ENCODE assay signal across 18 mouse cellular contexts in the genomic region with DNA sequence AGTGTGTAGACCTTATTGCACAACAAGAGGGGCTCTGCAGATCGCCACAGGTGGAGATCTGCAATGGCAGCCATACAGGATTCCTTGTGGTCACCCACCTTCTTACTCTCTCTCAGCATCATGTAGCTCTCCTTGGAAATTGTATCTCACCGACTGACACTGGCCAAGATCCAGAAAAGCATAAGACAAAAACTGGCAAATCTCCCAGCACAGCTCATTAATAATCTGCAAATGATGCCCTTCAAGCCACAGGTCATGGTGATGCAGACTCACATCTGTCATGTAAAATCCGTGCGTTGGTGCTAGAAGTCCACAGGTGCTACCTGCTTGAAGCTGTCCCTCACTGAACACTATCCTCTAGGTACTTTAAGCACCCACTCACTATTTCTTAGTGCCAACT.
DNase-seq lines count a peak whose midpoint lies in the region; ATAC-seq and TF ChIP-seq lines count a peak whose summit lies in the region.
"Had no signal": no experiment of that assay in that cellular context is flagged by ENCODE, and none has a peak within 500 bp of the region (broad histone marks: within the 10 kb centered on the region; RNA-seq: fewer than 3 reads in every experiment).

No protein-coding gene starts in this region.

- TF ChIP-seq POLR2A in liver, adult 2 months (IDR thresholded peaks at IDR 0.05; ENCODE audit: extremely low read depth, insufficient read depth, low read length), result no peak
- no peak for TF ChIP-seq POLR2A in brain, embryonic 14.5 days (IDR thresholded peaks at IDR 0.05; ENCODE audit: borderline replicate concordance, extremely low read depth, insufficient read depth, insufficient read length, poor library complexity, severe bottlenecking)

- H3K4me2 ChIP-seq in heart, embryonic 11.5 days, result no peak overlapping the region
- H3K4me2 ChIP-seq in liver, embryonic 12.5 days, result no peak overlapping the region
- H3K4me2 ChIP-seq: limb, embryonic 12.5 days; liver, embryonic 15.5 days had no signal

- no peaks in the 10 kb centered on the region for H3K36me3 ChIP-seq in heart, embryonic 11.5 days (ENCODE audit: control insufficient read depth, insufficient read depth, low read length)
- no peaks in the 10 kb centered on the region for H3K36me3 ChIP-seq in liver, adult 2 months (ENCODE audit: control insufficient read depth, insufficient read depth, low read length)
- no peaks in the 10 kb centered on the region for H3K36me3 ChIP-seq in liver, embryonic 12.5 days
- H3K36me3 ChIP-seq: limb, embryonic 12.5 days; liver, embryonic 15.5 days had no signal

- intact Hi-C loops in left cerebral cortex, adult 2 months (cut with DNase I), result no loop called here

- WGBS in heart, embryonic 11.5 days (ENCODE audit: insufficient replicate concordance), result 72% methylated on average over 4 of the region's 4 CpGs
- WGBS in liver, adult 2 months, result 68% methylated on average over 4 of the region's 4 CpGs
- WGBS in liver, embryonic 12.5 days (ENCODE audit: insufficient replicate concordance), result 74% methylated on average over 4 of the region's 4 CpGs

- no peaks in the 10 kb centered on the region for H3K27me3 ChIP-seq in heart, embryonic 11.5 days (ENCODE audit: control insufficient read depth, insufficient read depth, low read length)
- H3K27me3 ChIP-seq in liver, adult 2 months (ENCODE audit: control insufficient read depth, insufficient read depth, low read length), result no peaks in the 10 kb centered on the region
- no peaks in the 10 kb centered on the region for H3K27me3 ChIP-seq in liver, embryonic 12.5 days (replicated peaks)
- H3K27me3 ChIP-seq: limb, embryonic 12.5 days; liver, embryonic 15.5 days had no signal

- DNase-seq in adrenal gland, adult 2 months, result peak; percentile 28
- DNase-seq in adrenal gland, postnatal 25 days, result no peak
- DNase-seq in heart, postnatal 4 days, result peak; percentile 18
- DNase-seq in liver, adult 2 months (ENCODE audit: extremely low read depth, low read depth, low spot score), result peak; percentile 15
- peak; percentile 62 for DNase-seq in brain, embryonic 14.5 days (ENCODE audit: low read depth)
- DNase-seq in left cerebral cortex, adult 2 months (ENCODE audit: extremely low spot score in 1 of 2, low spot score in 2 of 2), result no peak
- DNase-seq: cerebellum, adult 18-20 months; heart, adult 11 months; kidney, adult 8-10 months; lung, postnatal 10 days; right cerebral cortex, postnatal 25 days had no signal

- no peaks in the 10 kb centered on the region for H3K9me3 ChIP-seq in heart, embryonic 11.5 days (replicated peaks; ENCODE audit: control insufficient read depth, low read length)
- H3K9me3 ChIP-seq in liver, embryonic 12.5 days (replicated peaks), result no peaks in the 10 kb centered on the region
- H3K9me3 ChIP-seq: limb, embryonic 12.5 days; liver, embryonic 15.5 days had no signal

- no peak overlapping the region for H3K27ac ChIP-seq in heart, embryonic 11.5 days (ENCODE audit: low read depth, low read length)
- no peak overlapping the region for H3K27ac ChIP-seq in liver, adult 2 months (replicated peaks; ENCODE audit: insufficient read depth, low read depth, low read length)
- H3K27ac ChIP-seq in liver, embryonic 12.5 days, result no peak overlapping the region
- no peak overlapping the region for H3K27ac ChIP-seq in left cerebral cortex, adult 2 months
- H3K27ac ChIP-seq: limb, embryonic 12.5 days; liver, embryonic 15.5 days; stomach, postnatal 0 days had no signal

- H3K79me2 ChIP-seq in liver, adult 2 months (ENCODE audit: control insufficient read depth, insufficient read depth, low read length), result peaks cover 6% of the 10 kb centered on the region; the same call in 1 of the 2 replicates

- peaks cover 5% of the 10 kb centered on the region; the same call in 1 of the 2 replicates for H3K4me1 ChIP-seq in heart, embryonic 11.5 days (ENCODE audit: control insufficient read depth, insufficient read depth, low read length)
- H3K4me1 ChIP-seq in liver, adult 2 months (ENCODE audit: control insufficient read depth, insufficient read depth, low read length), result no peaks in the 10 kb centered on the region
- H3K4me1 ChIP-seq in liver, embryonic 12.5 days, result no peaks in the 10 kb centered on the region
- H3K4me1 ChIP-seq: liver, embryonic 15.5 days had no signal

- H3K9ac ChIP-seq in heart, embryonic 11.5 days (ENCODE audit: low read depth, low read length), result no peak overlapping the region
- H3K9ac ChIP-seq in liver, adult 2 months (ENCODE audit: low read depth, low read length), result no peak overlapping the region
- H3K9ac ChIP-seq in liver, embryonic 12.5 days, result no peak overlapping the region
- H3K9ac ChIP-seq: limb, embryonic 12.5 days; liver, embryonic 15.5 days had no signal

- TF ChIP-seq CTCF in liver, adult 2 months (IDR thresholded peaks at IDR 0.05; ENCODE audit: low read depth, low read length), result no peak
- no peak for TF ChIP-seq CTCF in brain, embryonic 14.5 days (IDR thresholded peaks at IDR 0.05; ENCODE audit: borderline replicate concordance, extremely low read depth, insufficient read depth, insufficient read length)
- TF ChIP-seq CTCF in left cerebral cortex, adult 2 months (IDR thresholded peaks at IDR 0.05), result no peak

- ATAC-seq in heart, embryonic 11.5 days (replicated peaks; ENCODE audit: insufficient number of reproducible peaks, low FRiP score, low TSS enrichment), result no peak
- no peak for ATAC-seq in liver, embryonic 12.5 days
- ATAC-seq: hindbrain, embryonic 16.5 days had no signal

- H3K4me3 ChIP-seq in heart, embryonic 11.5 days (ENCODE audit: low read depth, low read length), result no peak overlapping the region
- H3K4me3 ChIP-seq in liver, adult 2 months (ENCODE audit: insufficient read depth, low read depth, low read length), result no peak overlapping the region
- no peak overlapping the region for H3K4me3 ChIP-seq in liver, embryonic 12.5 days
- H3K4me3 ChIP-seq in left cerebral cortex, adult 2 months, result no peak overlapping the region
- H3K4me3 ChIP-seq: erythroblast, embryonic 14.5 days; limb, embryonic 12.5 days; liver, embryonic 15.5 days had no signal

Comparison
In these comparisons a context has a peak if more than half of its experiments do, and no peak if none do; other contexts are left out.
1. DNase-seq: peak in adrenal gland, adult 2 months (single experiment), heart, postnatal 4 days (single experiment), liver, adult 2 months (single experiment) and brain, embryonic 14.5 days (single experiment); none in adrenal gland, postnatal 25 days (single experiment) and left cerebral cortex, adult 2 months (0 of 2).